Mouse (Mus musculus) stomach, postnatal 0 days (tissue): Measurements from ENCODE around the gene Pcgf2.

Source experiments
- CTCF ChIP-seq: IDR thresholded peaks from 2 replicates; pipeline ENCODE4 v1.5.1; 2016; ENCODE audit warnings: antibody characterized with exemption, low read depth, mild to moderate bottlenecking, moderate library complexity
- EP300 ChIP-seq: optimal IDR thresholded peaks from 2 replicates; pipeline ENCODE3; 2016; ENCODE audit warnings: antibody characterized with exemption

DNA sequence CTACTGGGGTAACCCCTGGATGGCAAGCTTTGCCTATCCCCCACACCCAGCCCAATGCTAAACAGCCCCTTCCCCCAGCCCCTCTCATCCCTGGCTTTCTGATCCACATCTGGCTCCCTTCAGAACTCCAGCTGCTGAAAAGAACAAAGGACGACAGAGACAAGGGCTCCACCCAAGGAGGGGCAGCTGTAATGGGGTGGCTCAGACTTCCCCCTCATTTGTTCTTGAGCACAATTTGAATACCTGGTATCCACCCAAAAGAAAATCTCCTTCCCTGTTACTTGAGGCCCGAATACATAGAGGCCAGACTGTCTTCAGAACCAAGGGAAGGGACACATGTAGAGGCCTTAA, 29.1 kb downstream of the Pcgf2 start:
- TF ChIP-seq CTCF: no peak
- no peak for TF ChIP-seq EP300
